Mouse (Mus musculus): ENCODE data around the gene Mgat4a. TPM values are rescaled to one million over a fixed set of nuclear protein-coding genes. Genes with fewer than 3 reads are reported as not detected.
"Not testable (repeated sequence)": the region's sequence is repeated elsewhere in the genome, so short reads cannot be mapped to it uniquely, and the experiment has no call there.

Mgat4a gene
- polyA plus RNA-seq, 3 experiments from 2014 or later = 4.4 to 13.2 (median 9.5) TPM

DNA sequence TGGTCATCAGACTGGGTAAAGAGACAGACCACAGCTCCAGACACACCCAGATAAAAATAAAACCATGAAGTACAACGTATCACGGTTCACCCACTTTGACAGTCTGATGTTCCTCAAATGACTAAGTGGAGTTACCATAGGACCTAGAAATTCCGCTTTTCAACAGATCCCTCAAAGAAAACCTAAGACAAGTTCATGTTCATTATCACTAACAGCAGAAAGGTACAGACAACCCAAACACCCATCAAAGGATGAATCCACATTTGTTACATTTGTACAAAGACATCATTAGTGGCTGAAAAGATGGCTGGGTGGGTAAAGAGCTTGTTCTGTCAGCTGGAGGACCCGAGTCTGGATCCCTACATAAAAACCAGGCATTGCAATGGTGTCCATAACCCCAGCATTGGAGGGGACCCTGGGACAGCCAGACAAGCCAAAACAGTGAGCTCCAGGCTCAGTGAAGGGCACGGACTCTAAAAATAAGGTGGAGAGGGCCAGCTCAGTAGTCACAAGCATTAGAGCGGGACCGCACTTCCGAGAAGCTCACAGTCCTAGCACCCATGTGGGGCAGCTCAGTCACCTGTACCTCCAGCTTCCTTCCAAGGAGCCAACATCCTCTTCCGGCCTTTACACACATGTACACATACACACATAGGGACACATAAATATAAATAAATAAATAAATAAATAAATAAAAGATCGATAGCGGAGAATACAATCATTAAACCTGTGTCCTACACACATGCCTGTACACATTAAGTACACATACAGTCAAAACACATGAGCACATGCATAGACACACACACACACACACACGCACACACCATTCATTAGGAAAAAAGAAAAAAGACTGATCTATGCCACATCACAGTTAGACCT lies 8.9 kb downstream of the Mgat4a start:
- ATAC-seq = no peak

DNA sequence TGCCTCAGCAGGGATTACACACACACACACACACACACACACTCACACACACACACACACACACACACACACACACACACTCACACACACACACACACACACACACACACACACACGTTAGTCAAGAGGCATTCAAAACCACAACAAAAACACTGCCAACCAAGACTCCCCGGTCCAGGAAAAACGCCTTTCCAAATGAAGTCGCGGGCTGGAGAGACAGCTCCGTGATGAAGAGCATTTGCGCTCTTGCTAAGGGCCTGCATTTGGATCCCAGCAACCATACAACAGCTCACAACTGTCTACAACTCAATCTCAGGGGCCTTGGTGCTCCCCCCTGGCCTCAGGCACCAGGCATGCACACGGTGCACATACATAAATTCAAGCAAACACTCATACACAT lies 10.8 kb downstream of the Mgat4a start:
- ATAC-seq = no peak

- no peak for ATAC-seq
These were observed 14.6 kb downstream of the Mgat4a start for GRCm38 (mm10) chr1:37526257-37526656.

DNA sequence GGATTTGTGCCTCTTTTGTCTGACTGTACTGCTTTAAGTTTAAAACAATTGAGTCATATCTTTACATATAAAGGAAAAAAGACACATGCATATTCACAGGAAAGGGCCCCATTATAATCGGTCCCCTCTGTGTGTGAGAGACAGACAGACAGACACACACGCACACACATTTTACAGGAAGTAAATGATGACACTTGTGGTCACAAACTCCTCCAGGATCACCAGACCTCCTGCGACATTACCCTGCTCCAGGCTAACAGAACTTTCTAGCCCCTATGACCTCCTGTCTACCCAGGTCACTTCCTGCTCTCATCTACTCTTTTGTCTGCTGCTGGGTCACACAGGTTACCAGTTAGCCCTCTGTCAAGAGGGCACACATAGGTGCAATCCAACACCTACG lies 16.1 kb downstream of the Mgat4a start:
- no peak for ATAC-seq

- ATAC-seq = not testable (repeated sequence)
These were observed 16.7 kb downstream of the Mgat4a start for GRCm38 (mm10) chr1:37524122-37524521.

- not testable (repeated sequence) for ATAC-seq
These were observed 17.3 kb downstream of the Mgat4a start for GRCm38 (mm10) chr1:37523548-37523947.

GRCm38 (mm10) chr1:37522101-37522500 lies 18.7 kb downstream of the Mgat4a start:
- ATAC-seq = no peak

DNA sequence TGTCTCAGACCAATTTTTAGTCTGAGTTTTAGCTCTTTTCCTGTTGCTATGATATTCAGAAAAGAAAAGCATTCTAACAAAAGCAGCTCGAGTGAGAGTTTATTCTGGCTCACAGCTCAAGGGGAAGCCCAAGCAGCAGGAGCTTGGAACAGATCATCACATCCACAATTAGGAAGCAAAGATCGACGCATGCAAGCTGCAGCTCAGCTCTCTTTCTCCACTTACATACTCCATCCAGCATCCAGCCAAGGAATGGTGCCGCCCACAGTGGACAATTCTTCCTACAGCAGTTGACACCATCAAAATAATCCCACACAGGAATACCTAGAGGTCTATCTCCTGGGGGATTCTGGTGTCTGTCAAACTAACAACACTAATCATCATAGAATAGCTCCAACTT lies 22.0 kb downstream of the Mgat4a start:
- no peak for ATAC-seq

DNA sequence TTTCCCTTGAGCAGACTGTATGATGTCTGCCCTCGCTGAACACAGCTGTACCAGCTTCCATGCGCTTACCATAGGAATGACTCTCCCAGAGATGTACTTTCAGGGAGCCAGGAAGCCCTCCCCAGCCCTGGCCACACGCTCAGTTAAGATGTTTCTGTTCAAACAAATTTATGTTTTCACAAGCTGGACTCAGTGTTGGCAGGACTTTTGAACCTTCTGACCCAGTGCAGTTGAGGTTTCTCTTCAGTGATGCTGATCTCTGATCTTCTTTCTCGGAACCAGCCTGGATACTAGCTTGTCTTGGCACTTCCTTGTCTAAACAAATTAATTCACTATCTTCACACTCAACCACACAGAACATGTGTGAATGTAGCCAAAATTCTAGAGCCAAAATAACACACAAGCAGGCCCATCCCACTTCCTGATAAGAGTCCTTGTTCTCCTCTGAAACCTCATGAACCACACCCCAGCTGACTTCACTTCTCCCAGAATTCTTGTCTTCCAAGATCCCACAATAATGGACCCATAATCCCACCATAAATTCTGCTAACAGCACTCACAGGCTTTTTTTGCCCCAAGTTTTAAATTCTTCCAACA lies 22.6 kb downstream of the Mgat4a start:
- no peak for ATAC-seq

- ATAC-seq = no peak
These were observed 27.8 kb downstream of the Mgat4a start for GRCm38 (mm10) chr1:37512961-37513431.

DNA sequence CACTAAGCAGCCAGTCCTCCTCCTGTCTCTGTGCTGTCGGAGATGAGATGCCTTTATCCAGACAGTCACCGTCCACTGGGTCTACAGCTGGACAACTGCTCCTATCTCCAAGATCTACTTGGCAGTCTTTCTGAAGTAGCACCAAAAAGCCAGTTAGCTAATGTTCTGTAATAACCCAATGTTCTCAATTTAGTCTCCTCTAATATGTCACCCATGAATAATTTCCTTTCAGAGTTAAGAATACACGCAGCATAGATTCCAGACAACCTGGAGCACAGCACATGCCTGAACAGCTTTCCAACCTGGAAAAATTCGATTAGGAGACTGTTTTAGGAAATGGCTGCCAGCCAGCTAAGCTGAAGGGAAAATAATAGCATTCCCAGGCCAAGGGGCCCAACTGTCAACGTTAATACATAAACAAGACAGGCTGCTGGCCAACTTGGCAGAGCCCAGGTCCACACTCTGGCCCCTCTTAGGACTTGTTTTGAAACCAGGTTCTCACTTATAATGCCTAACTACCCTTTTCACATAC lies 28.6 kb downstream of the Mgat4a start:
- no peak for ATAC-seq

- no peak for ATAC-seq
These were observed 30.6 kb downstream of the Mgat4a start for GRCm38 (mm10) chr1:37510193-37510592.

DNA sequence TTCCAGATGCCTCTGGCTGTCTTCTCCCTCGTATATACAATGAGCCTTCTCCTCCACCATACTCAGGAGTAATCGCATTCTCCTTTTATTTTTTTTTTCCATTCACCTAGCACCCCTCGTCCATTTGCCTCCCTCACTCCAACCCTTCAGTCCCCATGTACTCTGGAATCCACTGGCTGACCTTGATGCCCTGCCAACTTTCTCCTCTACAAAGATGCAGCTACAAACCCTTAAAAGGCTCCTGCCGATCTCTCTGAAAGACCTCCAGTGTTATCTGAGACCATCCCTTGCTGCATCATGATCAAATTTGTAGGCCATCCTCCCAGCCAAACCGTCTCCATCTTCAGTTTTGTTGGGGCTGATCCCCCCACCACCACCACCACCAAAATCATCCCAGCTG lies 31.4 kb downstream of the Mgat4a start:
- ATAC-seq = no peak

- no peak for ATAC-seq
These were observed 35.5 kb downstream of the Mgat4a start for GRCm38 (mm10) chr1:37505348-37505730.

DNA sequence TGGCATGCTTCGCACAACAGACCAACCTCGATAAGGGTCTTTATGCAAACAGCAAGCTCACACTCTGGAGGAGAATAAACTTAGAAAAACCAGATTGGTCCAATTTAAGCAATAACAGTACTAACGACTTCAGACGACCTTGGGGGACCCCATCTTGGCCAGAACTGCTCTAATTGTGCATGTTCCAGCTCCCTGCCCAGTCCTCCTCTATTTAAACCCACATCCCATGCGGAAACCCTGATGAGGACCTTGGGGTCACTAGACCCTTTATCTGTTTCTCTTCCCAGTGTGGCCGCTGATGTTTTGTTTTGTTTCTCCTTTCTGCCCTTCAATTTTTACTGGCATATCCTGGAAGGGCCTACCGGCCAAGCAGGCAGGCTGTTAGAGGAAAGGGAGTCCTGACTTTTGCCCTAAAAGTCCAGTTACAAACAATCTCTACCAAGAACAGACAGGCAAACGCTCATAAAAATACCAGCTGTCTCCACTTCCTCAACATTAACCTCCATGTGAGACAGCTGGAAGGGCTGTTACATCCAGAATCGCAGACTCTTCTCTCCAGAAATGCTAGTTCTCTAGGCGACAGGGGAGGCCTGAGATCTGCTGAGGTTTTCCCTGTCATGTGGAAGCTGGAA lies 36.0 kb downstream of the Mgat4a start:
- ATAC-seq = no peak

DNA sequence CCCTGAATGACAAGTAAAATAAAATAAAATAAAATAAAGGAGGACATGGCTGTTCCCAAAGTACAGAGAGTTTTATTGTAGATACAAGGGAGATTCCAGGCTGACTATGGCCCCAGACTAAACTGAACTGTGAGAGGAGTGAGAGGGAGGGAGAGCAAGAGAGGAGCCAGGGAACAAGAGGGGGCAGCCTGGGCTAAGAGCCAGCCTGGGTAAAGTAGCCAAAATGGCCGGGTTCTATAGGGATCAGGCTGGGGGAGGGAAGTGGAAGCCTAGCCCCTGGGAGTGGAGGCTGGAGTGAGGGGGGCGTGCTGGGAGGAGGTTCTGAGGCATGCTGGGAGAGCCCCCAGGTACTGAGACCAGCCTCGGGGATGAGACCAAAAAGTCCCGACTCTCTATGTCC lies 37.2 kb downstream of the Mgat4a start:
- no peak for ATAC-seq

GRCm38 (mm10) chr1:37502354-37502753 lies 38.5 kb downstream of the Mgat4a start:
- no peak for ATAC-seq

GRCm38 (mm10) chr1:37500723-37501122 lies 40.1 kb downstream of the Mgat4a start:
- no peak for ATAC-seq

DNA sequence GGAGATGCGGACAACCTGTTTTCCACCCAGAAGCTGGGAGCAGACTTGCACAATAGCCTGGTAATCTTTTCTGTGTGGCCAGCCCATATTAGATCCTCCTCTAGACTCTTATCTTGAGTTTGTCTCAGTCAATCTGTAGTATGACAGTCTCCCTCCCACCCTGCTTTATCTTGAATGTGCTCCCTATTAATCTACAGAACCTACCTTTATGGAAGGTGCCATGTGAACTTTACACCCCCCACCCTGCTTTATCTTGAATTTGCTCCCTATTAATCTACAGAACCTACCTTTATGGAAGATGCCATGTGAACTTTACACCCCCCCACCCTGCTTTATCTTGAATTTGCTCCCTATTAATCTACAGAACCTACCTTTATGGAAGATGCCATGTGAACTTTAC lies 41.4 kb downstream of the Mgat4a start:
- ATAC-seq = not testable (repeated sequence)

DNA sequence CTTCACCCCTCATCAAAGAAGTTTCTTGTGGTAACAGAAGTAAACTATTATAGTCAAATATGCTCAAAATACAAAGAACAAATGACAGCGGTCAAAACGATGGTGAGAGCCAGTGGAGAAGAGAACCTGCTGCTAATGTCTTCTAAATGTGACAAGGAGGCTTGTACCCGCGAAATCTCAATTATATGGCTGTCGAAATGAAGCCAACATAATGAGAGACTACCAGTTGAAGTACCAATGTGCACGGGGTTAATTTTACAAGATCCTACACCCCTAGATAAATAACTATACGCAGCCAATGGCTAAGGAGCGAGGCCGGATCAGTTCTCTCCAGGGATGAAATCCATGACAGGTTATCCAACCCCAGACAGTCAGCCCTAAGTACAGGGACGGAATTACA lies 41.9 kb downstream of the Mgat4a start:
- ATAC-seq = no peak

DNA sequence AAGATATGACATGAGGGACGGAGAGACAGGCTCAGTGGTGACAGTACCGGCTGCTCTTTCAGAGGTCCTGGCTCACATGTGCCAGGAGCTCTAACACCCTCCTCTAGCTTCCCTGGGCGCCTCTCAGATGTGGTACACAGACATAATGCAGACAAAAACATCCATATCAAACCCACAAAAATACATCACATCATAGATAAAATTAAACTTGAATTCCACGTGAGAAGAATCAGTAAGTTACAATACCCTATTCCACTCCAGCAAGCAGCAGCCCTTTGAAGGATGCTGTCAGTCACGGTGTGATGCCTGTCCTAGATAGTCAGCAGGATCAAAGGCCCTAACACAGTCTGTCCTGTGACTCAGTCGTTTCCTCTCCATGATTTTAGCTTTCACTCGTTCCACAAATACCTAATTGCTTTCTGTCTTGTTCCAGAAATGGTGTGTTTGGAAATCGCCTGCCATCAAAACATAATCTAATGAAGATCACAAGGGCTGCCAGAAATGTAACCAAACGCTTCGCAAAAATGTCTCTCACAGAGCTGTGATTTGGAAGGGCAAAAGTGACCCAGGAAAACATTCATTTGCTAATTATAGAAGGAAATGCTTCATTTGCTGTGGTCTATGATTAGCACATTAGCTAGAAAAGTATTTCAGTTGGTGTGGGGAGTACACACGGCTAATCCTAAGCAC lies 44.1 kb downstream of the Mgat4a start:
- ATAC-seq = peak; percentile 42

- ATAC-seq = peak; percentile 83
These were observed 45.0 kb downstream of the Mgat4a start for GRCm38 (mm10) chr1:37495698-37496321.
